Mouse (Mus musculus) C2C12 (cell line): ENCODE measurements around the gene Nsg2. TPM values are rescaled to one million over a fixed set of nuclear protein-coding genes. Genes with fewer than 3 reads are reported as not detected.

ENCODE experiments used
- H3K27me3 ChIP-seq: one replicate; pipeline ENCODE4 v1.6.1; 2011; ENCODE audit not compliant: control insufficient read depth, insufficient read depth, insufficient read length
- H3K36me3 ChIP-seq: one replicate; pipeline ENCODE4 v1.6.1; 2011; ENCODE audit not compliant: control insufficient read depth, insufficient read depth
- H3K4me3 ChIP-seq: one replicate; pipeline ENCODE4 v1.5.1; 2011; ENCODE audit warnings: mild to moderate bottlenecking, control low read depth; ENCODE audit not compliant: poor library complexity, insufficient read depth, severe bottlenecking
- H3K79me2 ChIP-seq: one replicate; pipeline ENCODE4 v1.6.1; 2011; ENCODE audit not compliant: control insufficient read depth, insufficient read depth
- H3K79me3 ChIP-seq: one replicate; pipeline ENCODE4 v1.6.1; 2011; ENCODE audit warnings: low read depth, control low read depth
- H3ac ChIP-seq: one replicate; pipeline ENCODE3; 2011; ENCODE audit warnings: low read depth; ENCODE audit not compliant: control insufficient read depth, insufficient read length
- CEBPB ChIP-seq: IDR thresholded peaks from one replicate; pipeline ENCODE4 v1.6.1; 2011; ENCODE audit warnings: low read depth, mild to moderate bottlenecking, control low read depth, moderate library complexity
- CTCF ChIP-seq: IDR thresholded peaks from one replicate; pipeline ENCODE4 v1.5.1; 2011; ENCODE audit not compliant: control insufficient read depth, insufficient read depth, insufficient read length
- FOSL1 ChIP-seq: IDR thresholded peaks from one replicate; pipeline ENCODE4 v1.8.0; 2011; ENCODE audit warnings: mild to moderate bottlenecking, low read length; ENCODE audit not compliant: poor library complexity, insufficient read depth, severe bottlenecking
- MAX ChIP-seq: IDR thresholded peaks from one replicate; pipeline ENCODE4 v1.6.1; 2011; ENCODE audit warnings: mild to moderate bottlenecking, control low read depth
- MYOD1 ChIP-seq: IDR thresholded peaks from one replicate; pipeline ENCODE4 v1.6.1; 2011; ENCODE audit warnings: low read depth; ENCODE audit not compliant: control insufficient read depth, insufficient read length
- MYOG ChIP-seq: IDR thresholded peaks from one replicate; pipeline ENCODE4 v1.6.1; 2011; ENCODE audit not compliant: control insufficient read depth, insufficient read length; ENCODE audit errors: extremely low read depth
- USF1 ChIP-seq: IDR thresholded peaks from one replicate; pipeline ENCODE4 v1.6.1; 2011; ENCODE audit warnings: low read depth, mild to moderate bottlenecking, control low read depth, moderate library complexity
- polyA plus RNA-seq: library from polyadenylated mRNA; unstranded; fragments of >200 nt; fragmentation: generic; extraction: Trizol; gene quantifications from one replicate; pipeline ENCODE4 v1.2.1, GENCODE M21; 2012; ENCODE audit warnings: missing spikeins

Nsg2 gene
- polyA plus RNA-seq, 1 experiment: not detected

DNA sequence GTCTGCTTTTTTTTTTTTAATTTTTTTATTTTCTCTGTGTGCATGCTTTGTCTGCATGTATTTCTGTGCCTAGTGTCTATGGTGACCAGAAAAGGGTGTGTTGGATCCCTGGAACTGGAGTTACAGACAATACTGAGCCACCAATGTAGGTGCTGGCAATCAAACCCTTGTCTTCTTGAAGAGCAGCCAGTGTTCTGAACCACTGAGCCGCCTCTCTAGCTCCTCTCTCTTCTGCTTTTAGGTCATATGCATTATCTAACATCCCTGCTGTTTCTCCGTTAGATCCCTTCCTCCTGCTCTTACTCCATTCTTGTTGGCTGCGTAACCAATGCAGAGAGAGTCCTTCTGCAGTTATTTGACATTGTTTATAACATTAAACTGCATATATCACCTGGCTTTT is 8.6 kb downstream of the Nsg2 start:
- H3K27me3 ChIP-seq: no peaks in the 10 kb centered on the region
- H3K36me3 ChIP-seq: no peaks in the 10 kb centered on the region
- no peaks in the 10 kb centered on the region for H3K79me2 ChIP-seq
- H3K79me3 ChIP-seq: no peaks in the 10 kb centered on the region
- H3ac ChIP-seq: no peak overlapping the region
- H3K4me3 ChIP-seq: no peak overlapping the region
- TF ChIP-seq CTCF: no peak
- no peak for TF ChIP-seq CEBPB
- no peak for TF ChIP-seq MYOG
- no peak for TF ChIP-seq FOSL1
- no peak for TF ChIP-seq USF1
- no peak for TF ChIP-seq MYOD1
- no peak for TF ChIP-seq MAX

DNA sequence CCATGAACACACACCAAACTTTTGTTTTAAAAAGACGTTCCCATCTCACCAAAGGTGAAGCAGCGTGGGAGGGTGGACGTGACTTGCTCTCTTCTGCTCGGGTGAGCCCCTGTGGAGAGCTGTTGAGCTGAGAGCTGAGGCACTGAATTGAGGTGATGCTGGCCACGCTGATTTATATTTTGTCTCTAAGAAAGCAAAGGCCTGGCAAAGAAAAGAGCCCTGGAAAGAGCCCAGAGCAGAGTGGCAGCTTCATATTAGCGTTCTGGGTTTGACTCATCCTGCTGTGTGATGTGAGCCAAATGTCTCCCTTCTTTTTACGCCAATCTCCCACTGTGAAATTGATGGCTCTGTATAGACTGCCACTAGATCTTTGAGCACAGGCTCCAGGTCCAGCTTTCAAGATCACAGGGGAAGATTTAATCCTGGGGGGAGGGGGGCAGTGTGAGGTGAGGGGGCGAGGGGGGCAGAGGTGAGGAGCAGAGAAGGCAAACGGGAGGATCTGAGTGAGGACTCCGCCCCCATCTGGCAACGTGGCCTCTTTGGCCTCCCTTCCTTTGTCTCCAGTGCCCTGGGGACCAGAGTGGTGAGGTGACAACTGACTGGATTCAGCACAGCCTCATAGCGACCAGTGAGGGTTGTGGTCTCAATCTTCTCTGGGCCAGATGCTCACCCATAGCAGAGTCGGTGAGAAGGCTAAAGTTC is 9.8 kb downstream of the Nsg2 start:
- no peaks in the 10 kb centered on the region for H3K27me3 ChIP-seq
- no peak overlapping the region for H3ac ChIP-seq
- TF ChIP-seq MYOD1 (no peak), FOSL1 (no peak), CTCF (no peak), MAX (no peak), MYOG (no peak), CEBPB (no peak), USF1 (no peak)
- H3K79me3 ChIP-seq: no peaks in the 10 kb centered on the region
- H3K4me3 ChIP-seq: no peak overlapping the region
- no peaks in the 10 kb centered on the region for H3K36me3 ChIP-seq
- H3K79me2 ChIP-seq: no peaks in the 10 kb centered on the region

DNA sequence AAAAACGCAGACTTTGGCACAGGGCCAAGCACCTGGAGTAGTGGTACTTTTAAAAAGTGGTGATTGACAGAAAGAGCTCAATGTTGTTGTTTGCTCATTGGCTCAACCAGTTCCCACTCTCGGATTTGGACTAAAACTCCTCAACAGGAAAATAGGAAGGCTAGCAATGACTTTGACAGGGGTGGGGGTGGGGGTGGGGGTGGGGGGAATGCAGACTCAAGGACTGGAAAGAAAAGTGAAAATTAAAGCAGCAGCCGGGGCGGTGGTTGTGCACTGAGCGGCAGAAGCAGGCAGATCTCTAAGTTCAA is 10.4 kb downstream of the Nsg2 start:
- Histone ChIP-seq H3K79me2 (no peaks in the 10 kb centered on the region), H3K36me3 (no peaks in the 10 kb centered on the region), H3K4me3 (no peak overlapping the region), H3K27me3 (no peaks in the 10 kb centered on the region), H3ac (no peak overlapping the region), H3K79me3 (no peaks in the 10 kb centered on the region)
- TF ChIP-seq MYOD1 (no peak), FOSL1 (no peak), USF1 (no peak), MYOG (no peak), CEBPB (no peak), CTCF (no peak), MAX (no peak)

DNA sequence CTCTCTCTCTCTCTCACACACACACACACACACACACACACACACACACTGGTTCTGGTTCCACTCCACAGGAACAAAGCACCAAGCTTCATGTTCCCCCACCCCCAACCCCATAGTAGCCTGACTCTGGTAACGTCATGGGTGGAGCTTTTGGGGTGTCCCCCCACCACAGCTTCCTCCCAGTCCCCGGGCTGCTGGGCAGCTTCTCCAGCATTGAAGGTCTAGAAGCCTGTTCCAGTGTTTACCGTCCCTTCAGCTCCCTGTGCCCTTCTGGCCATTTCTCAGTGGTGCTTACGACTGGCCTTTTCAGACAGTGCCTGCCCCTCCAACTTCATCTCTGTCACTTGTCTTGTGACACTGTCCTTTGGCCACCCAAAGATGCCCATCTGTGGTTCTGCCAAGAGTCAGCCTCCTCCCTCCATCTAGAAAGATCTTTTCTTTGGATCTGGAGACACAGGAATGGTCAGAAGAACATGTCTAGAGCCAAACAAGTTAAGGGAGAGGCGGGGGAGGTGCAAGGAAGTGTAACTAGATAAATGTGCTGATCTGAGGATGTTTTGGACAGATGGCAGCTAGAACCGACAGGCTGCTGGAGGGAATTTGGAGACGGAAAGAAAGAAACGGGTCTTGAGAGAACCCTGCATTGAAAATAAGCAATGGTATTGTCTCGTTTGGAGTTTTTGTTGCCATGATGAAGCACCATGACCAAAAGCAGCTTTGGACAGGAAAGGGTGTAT is 11.8 kb downstream of the Nsg2 start:
- TF ChIP-seq MAX: no peak
- no peak for TF ChIP-seq MYOG
- no peak for TF ChIP-seq USF1
- no peak for TF ChIP-seq FOSL1
- no peak for TF ChIP-seq MYOD1
- TF ChIP-seq CTCF: no peak
- TF ChIP-seq CEBPB: no peak
- Histone ChIP-seq H3ac (no peak overlapping the region), H3K36me3 (no peaks in the 10 kb centered on the region), H3K79me3 (no peaks in the 10 kb centered on the region), H3K27me3 (no peaks in the 10 kb centered on the region), H3K4me3 (no peak overlapping the region), H3K79me2 (no peaks in the 10 kb centered on the region)

DNA sequence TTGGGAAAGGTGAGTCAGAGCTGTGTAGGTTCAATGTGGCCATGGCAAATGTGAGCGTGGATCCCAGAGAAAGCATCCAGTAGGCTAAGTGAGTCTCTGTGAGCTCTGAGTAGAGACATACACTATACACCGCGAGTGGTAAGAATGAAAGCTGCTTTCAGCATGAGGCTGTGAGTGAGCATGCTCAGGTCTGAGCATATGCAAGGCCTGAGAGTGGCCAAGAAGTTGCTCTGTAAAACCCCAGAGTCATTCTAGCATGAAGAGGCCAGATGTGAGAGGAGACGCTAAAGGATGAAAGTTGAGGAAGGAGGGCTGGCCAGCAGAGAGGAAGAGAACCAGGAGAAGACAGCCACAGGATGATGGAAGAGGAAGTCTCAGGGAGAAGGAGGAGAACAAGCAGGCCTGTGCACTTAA is 12.8 kb downstream of the Nsg2 start:
- Histone ChIP-seq H3K79me2 (no peaks in the 10 kb centered on the region), H3K36me3 (no peaks in the 10 kb centered on the region), H3K79me3 (no peaks in the 10 kb centered on the region), H3K27me3 (peaks cover 3% of the 10 kb centered on the region), H3ac (no peak overlapping the region), H3K4me3 (no peak overlapping the region)
- TF ChIP-seq MYOG: no peak
- no peak for TF ChIP-seq MYOD1

DNA sequence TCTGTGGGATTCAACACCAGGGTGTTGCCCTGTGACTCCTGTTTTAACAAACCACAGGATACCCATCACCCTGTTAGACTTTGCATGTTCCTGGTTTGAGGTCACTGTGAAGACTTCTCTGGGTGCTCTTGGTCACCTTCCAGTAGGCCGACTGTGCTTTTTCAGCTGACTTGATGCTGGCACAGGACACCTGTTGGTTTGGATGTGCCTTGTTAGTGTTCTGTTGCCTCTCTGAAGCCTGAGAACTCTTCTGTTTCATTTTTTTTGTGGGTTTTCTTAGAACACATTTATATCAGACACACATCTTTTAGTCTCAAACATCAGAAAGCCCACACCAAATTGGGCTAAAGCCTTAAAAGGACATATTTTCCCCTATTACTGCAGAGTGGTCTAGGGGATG is 13.3 kb downstream of the Nsg2 start:
- Histone ChIP-seq H3K4me3 (no peak overlapping the region), H3K79me3 (no peaks in the 10 kb centered on the region), H3K79me2 (no peaks in the 10 kb centered on the region), H3ac (no peak overlapping the region), H3K36me3 (no peaks in the 10 kb centered on the region), H3K27me3 (peaks cover 3% of the 10 kb centered on the region)
- TF ChIP-seq CEBPB (no peak), MYOG (no peak), CTCF (no peak), USF1 (no peak), FOSL1 (no peak), MAX (no peak), MYOD1 (no peak)
